Mouse (Mus musculus) limb, embryonic 14.5 days (tissue): ENCODE measurements around the gene Trim40. TPM values are rescaled to one million over a fixed set of nuclear protein-coding genes. Genes with fewer than 3 reads are reported as not detected.
A peak's percentile ranks its signal among the peaks of the same experiment; 100 is the strongest.

Experiments used
- ATAC-seq: fragments of 200-750 bp; cut with Nextera tagmentation; 2 replicates; pipeline ENCODE4 v1.8.0; 2017; ENCODE audit warnings: low read depth, moderate number of reproducible peaks, moderate TSS enrichment; ENCODE audit not compliant: low FRiP score
- DNase-seq: peaks from one replicate; pipeline ENCODE4 v3.0.0-alpha.2; 2015; ENCODE audit warnings: low spot score
- H3K27ac ChIP-seq: fragments of 300-500 bp; sonication (generic); replicated peaks from 2 replicates; pipeline ENCODE4 v1.5.1; 2014; ENCODE audit warnings: low read depth, mild to moderate bottlenecking, low read length, moderate library complexity, mixed read lengths
- H3K27me3 ChIP-seq: fragments of 300-500 bp; sonication (generic); 2 replicates; pipeline ENCODE4 v1.6.1; 2014; ENCODE audit warnings: low read length, mixed read lengths; ENCODE audit not compliant: control insufficient read depth, insufficient read depth
- H3K36me3 ChIP-seq: fragments of 300-500 bp; sonication (generic); 2 replicates; pipeline ENCODE4 v1.6.1; 2014; ENCODE audit warnings: mild to moderate bottlenecking, low read length, moderate library complexity, mixed read lengths; ENCODE audit not compliant: control insufficient read depth, insufficient read depth
- H3K4me1 ChIP-seq: fragments of 300-500 bp; sonication (generic); 2 replicates; pipeline ENCODE4 v1.6.1; 2014; ENCODE audit warnings: antibody characterized with exemption, low read length, mixed read lengths; ENCODE audit not compliant: control insufficient read depth, insufficient read depth
- H3K4me2 ChIP-seq: fragments of 300-500 bp; sonication (generic); replicated peaks from 2 replicates; pipeline ENCODE4 v1.6.1; 2014; ENCODE audit warnings: low read depth, mild to moderate bottlenecking, low read length, moderate library complexity; ENCODE audit not compliant: severe bottlenecking
- H3K4me3 ChIP-seq: fragments of 300-500 bp; sonication (generic); replicated peaks from 2 replicates; pipeline ENCODE4 v1.5.1; 2014; ENCODE audit warnings: low read length
- H3K9ac ChIP-seq: fragments of 300-500 bp; sonication (generic); 2 replicates; pipeline ENCODE4 v1.6.1; 2014; ENCODE audit warnings: mild to moderate bottlenecking, low read depth, low read length, moderate library complexity; ENCODE audit not compliant: severe bottlenecking
- H3K9me3 ChIP-seq: fragments of 300-500 bp; sonication (generic); 2 replicates; pipeline ENCODE4 v1.6.1; 2016; ENCODE audit warnings: low read length; ENCODE audit not compliant: control insufficient read depth
- POLR2A ChIP-seq: fragments of 200-500 bp; IDR thresholded peaks from 2 replicates; pipeline ENCODE4 v1.8.0; 2012; ENCODE audit warnings: inconsistent platforms, mild to moderate bottlenecking, moderate library complexity, borderline replicate concordance; ENCODE audit not compliant: insufficient read depth, insufficient read length; ENCODE audit errors: extremely low read depth
- WGBS: fragments of 180-500 bp; shearing (Covaris S2); extraction: QIAGEN DNeasy Blood & Tissue Kit; methylation state at CpG from one replicate; pipeline ENCODE4 v1.1.7; 2014; 5-methylcytosine and 5-hydroxymethylcytosine counted together
- polyA plus RNA-seq, 2 experiments: library from polyadenylated mRNA; depleted of rRNA in 1 of 2; stranded (reverse) in 1 of 2; unstranded in 1 of 2; fragments of >200 nt; fragmentation: Nextera tagmentation in 1 of 2; extraction: Ambion mirVana in 1 of 2; gene quantifications; 2 replicates each; pipeline versions ENCODE4 v1.2.1 to v1.2.3; 2012 to 2014

The Trim40 gene
- polyA plus RNA-seq, 2 experiments: not detected

- no peaks in the 10 kb centered on the region for H3K4me1 ChIP-seq
- no peaks in the 10 kb centered on the region for H3K9me3 ChIP-seq
- H3K36me3 ChIP-seq: no peaks in the 10 kb centered on the region
- H3K27me3 ChIP-seq: no peaks in the 10 kb centered on the region
- whole genome bisulfite sequencing: 14% methylated on average over 9 of the region's 9 CpGs
- no peak overlapping the region for H3K4me2 ChIP-seq
- ATAC-seq (no peak), DNase-seq (peak; percentile 32)
- no peak overlapping the region for H3K9ac ChIP-seq
- H3K4me3 ChIP-seq: no peak overlapping the region
- no peak overlapping the region for H3K27ac ChIP-seq
- TF ChIP-seq POLR2A: no peak
Observed at GRCm38 (mm10) chr17:36915076-36915475, 25.2 kb upstream of the Trim40 start.

GRCm38 (mm10) chr17:36914108-36914507 lies 24.2 kb upstream of the Trim40 start:
- ATAC-seq (no peak), DNase-seq (peak; percentile 83)
- Histone ChIP-seq H3K4me2 (no peak overlapping the region), H3K27me3 (no peaks in the 10 kb centered on the region), H3K27ac (no peak overlapping the region), H3K9ac (no peak overlapping the region), H3K9me3 (no peaks in the 10 kb centered on the region), H3K4me3 (no peak overlapping the region), H3K36me3 (no peaks in the 10 kb centered on the region), H3K4me1 (no peaks in the 10 kb centered on the region)
- TF ChIP-seq POLR2A: no peak
- WGBS: 15% methylated on average over 2 of the region's 2 CpGs

- Histone ChIP-seq H3K4me3 (no peak overlapping the region), H3K4me2 (no peak overlapping the region), H3K9ac (no peak overlapping the region), H3K27me3 (no peaks in the 10 kb centered on the region), H3K4me1 (no peaks in the 10 kb centered on the region), H3K27ac (no peak overlapping the region), H3K9me3 (no peaks in the 10 kb centered on the region), H3K36me3 (no peaks in the 10 kb centered on the region)
- ATAC-seq (no peak), DNase-seq (no peak)
- no peak for TF ChIP-seq POLR2A
- 65% methylated on average over 2 of the region's 2 CpGs for WGBS
Observed at GRCm38 (mm10) chr17:36912031-36912430, 22.1 kb upstream of the Trim40 start.

GRCm38 (mm10) chr17:36909802-36910201 lies 19.9 kb upstream of the Trim40 start:
- Histone ChIP-seq H3K27me3 (no peaks in the 10 kb centered on the region), H3K9ac (no peak overlapping the region), H3K36me3 (no peaks in the 10 kb centered on the region), H3K4me3 (no peak overlapping the region), H3K4me1 (no peaks in the 10 kb centered on the region), H3K4me2 (no peak overlapping the region), H3K27ac (no peak overlapping the region), H3K9me3 (no peaks in the 10 kb centered on the region)
- ATAC-seq (no peak), DNase-seq (no peak)
- WGBS: 45% methylated on average over 4 of the region's 4 CpGs
- no peak for TF ChIP-seq POLR2A

GRCm38 (mm10) chr17:36908235-36908634 lies 18.3 kb upstream of the Trim40 start:
- ATAC-seq: no peak
- Histone ChIP-seq H3K4me3 (no peak overlapping the region), H3K4me2 (no peak overlapping the region), H3K27me3 (no peaks in the 10 kb centered on the region), H3K9ac (no peak overlapping the region), H3K27ac (no peak overlapping the region), H3K36me3 (no peaks in the 10 kb centered on the region), H3K4me1 (no peaks in the 10 kb centered on the region), H3K9me3 (no peaks in the 10 kb centered on the region)
- DNase-seq: peak; percentile 28
- TF ChIP-seq POLR2A: no peak
- WGBS: 40% methylated on average over 1 of the region's 1 CpGs

- H3K9ac ChIP-seq: no peak overlapping the region
- no peaks in the 10 kb centered on the region for H3K9me3 ChIP-seq
- no peaks in the 10 kb centered on the region for H3K27me3 ChIP-seq
- WGBS: 75% methylated on average over 3 of the region's 3 CpGs
- ATAC-seq (no peak), DNase-seq (no peak)
- no peak overlapping the region for H3K4me2 ChIP-seq
- TF ChIP-seq POLR2A: no peak
- H3K36me3 ChIP-seq: no peaks in the 10 kb centered on the region
- H3K4me1 ChIP-seq: no peaks in the 10 kb centered on the region
- H3K4me3 ChIP-seq: no peak overlapping the region
- H3K27ac ChIP-seq: no peak overlapping the region
Observed at GRCm38 (mm10) chr17:36903651-36904050, 13.7 kb upstream of the Trim40 start.
